Mouse (Mus musculus) heart, adult 8-10 months (tissue): ENCODE data around the gene Tnfsf9. TPM values are rescaled to one million over a fixed set of nuclear protein-coding genes. Genes with fewer than 3 reads are reported as not detected.

Source experiments
- DNase-seq: peaks from one replicate; pipeline ENCODE4 v3.0.0; 2022; ENCODE audit warnings: low spot score
- total RNA-seq, 4 experiments: library from RNA; stranded (reverse); gene quantifications; 2 replicates each; pipeline ENCODE4 v1.2.4; 2022

The Tnfsf9 gene
- total RNA-seq, 4 experiments from 2014 or later = 0.25 to 0.83 (median 0.43) TPM

DNA sequence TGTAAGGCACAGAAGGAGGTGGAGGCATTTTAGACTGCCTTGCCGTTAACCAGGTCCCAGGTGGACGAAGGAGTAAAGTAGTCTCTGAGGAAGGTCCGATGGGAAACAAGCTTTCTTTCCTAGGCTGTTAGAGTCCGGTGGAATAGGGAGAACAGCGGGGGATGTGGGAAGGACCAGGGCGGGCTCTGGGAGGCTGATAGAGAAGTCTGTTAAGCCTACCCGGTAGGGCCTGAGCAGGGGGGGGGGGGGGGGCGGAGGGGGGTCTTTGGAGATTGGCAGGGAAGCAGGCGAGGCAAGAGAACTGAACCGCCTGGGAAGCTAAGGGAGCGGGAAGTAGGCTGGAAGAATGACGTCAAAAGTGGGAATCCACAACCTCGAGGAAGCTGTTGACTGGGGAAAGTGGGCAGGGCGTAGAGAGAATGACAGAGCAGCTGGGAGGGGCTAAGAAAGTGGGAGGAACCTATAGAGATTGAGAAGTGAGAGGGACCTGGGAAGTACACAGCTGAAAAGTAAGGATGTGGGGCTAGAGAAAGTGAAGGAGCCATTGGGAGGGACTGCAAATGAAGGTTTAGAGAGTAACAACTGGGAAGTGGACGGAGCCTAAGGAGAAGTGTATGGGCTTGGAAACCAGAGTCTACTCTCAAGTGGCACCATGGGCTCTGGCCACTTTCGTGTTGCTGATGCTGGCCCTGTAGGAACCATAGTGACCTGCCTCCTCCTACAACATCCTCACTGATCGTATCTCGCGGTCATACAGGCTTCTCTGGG lies 9.1 kb upstream of the Tnfsf9 start:
- peak; percentile 79 for DNase-seq

DNA sequence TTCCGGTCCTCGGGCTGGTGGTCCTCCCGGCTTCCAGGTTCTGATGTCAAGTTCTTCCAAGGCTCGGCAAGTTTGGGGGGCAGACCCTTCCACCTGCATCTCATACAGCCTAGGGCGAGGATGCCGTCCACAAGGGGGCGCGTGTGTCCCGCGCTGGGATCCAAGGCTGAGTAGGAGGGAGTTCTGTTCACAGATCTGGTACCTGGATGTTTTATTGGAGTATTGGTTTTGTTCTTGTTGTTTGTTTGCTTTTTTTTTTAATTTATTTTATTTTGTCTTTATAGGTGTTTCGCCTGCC lies 8.6 kb upstream of the Tnfsf9 start:
- peak; percentile 82 for DNase-seq

DNA sequence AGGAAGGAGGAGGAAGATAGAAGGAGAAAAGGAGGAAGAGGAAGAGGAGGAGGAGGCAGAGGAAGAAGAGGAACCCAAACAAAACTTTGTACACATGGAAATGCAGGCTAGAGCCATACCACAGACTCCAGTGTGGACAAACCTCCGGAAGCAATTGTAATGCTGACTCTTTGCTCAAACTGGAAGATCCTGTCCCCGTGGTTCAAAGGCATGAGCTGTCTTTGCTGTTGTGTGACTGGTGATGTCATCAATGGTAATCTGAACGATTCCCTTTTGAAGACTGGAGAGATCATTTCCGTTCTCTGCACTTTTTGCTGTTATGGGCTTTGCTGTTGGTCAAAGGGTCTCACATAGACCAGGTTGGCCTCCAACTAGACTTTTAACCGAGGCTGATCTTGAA lies 6.8 kb upstream of the Tnfsf9 start:
- DNase-seq = no peak

- no peak for DNase-seq
Observed at GRCm38 (mm10) chr17:57099629-57100325, 5.3 kb upstream of the Tnfsf9 start.

GRCm38 (mm10) chr17:57102276-57102675 lies 2.8 kb upstream of the Tnfsf9 start:
- DNase-seq = no peak

GRCm38 (mm10) chr17:57104496-57104895 lies 629 bp upstream of the Tnfsf9 start:
- no peak for DNase-seq

DNA sequence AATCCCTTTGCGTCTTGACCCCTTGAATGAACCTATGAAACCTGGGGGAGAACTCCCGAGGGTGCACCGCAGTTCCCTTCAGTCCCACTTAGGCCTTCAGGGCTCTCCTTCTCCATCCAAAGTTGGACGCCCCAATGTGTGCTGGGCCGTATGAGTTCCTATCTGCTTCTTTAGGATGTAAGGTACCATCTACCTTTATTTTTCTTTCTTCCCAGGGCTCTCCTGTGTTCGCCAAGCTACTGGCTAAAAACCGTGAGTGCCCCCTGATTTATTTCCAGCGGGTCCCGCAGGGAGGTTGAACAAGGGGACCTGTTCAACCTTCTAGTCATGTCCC lies 877 bp downstream of the Tnfsf9 start:
- DNase-seq = no peak

- DNase-seq = no peak
Observed at GRCm38 (mm10) chr17:57107064-57107463, 1.9 kb downstream of the Tnfsf9 start.

- no peak for DNase-seq
Observed at GRCm38 (mm10) chr17:57108040-57108665, 3.0 kb downstream of the Tnfsf9 start.

GRCm38 (mm10) chr17:57108666-57109171 lies 3.6 kb downstream of the Tnfsf9 start:
- no peak for DNase-seq

GRCm38 (mm10) chr17:57110005-57110404 lies 4.9 kb downstream of the Tnfsf9 start:
- no peak for DNase-seq

DNA sequence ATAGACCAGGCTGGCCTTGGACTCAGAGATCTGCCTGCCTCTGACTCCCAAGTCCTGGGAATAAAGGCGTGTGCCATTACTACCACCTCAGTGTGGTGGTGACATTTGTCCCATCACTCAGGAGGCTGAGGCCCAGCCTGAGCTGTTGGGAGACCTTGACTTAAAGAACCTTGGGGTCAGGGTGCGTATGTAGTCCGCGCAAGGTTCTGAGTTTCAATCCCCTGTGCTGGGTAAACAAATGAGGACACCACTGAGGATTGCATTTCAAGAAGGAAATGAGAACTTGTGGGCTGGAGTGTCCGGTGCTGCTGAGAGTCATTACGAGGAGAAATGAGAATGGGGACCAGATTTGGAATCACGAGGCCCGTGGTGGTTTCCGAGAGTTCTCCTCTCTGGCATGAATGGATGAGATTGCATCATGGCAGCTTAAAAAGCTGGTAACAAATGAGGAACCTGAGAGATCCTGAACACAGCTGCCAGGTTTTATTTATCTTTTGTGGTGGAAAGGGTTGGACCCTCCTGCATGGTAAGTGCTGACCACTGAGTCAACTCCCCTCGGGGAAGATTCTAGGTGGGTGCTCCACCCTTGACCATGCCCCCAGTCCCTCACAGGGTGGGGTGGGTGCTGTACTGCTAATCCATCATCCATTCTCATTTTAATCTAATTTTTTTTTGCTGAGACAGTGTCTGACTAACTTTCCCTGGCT lies 7.8 kb downstream of the Tnfsf9 start:
- DNase-seq = peak; percentile 49

- DNase-seq = no peak
Observed at GRCm38 (mm10) chr17:57116801-57117200, 11.7 kb downstream of the Tnfsf9 start.

GRCm38 (mm10) chr17:57118524-57119349 lies 13.6 kb downstream of the Tnfsf9 start:
- DNase-seq = peak; percentile 4

GRCm38 (mm10) chr17:57121856-57122255 lies 16.7 kb downstream of the Tnfsf9 start:
- no peak for DNase-seq

GRCm38 (mm10) chr17:57123192-57124118 lies 18.3 kb downstream of the Tnfsf9 start:
- DNase-seq = no peak

- DNase-seq = no peak
Observed at GRCm38 (mm10) chr17:57124792-57125191, 19.7 kb downstream of the Tnfsf9 start.

DNA sequence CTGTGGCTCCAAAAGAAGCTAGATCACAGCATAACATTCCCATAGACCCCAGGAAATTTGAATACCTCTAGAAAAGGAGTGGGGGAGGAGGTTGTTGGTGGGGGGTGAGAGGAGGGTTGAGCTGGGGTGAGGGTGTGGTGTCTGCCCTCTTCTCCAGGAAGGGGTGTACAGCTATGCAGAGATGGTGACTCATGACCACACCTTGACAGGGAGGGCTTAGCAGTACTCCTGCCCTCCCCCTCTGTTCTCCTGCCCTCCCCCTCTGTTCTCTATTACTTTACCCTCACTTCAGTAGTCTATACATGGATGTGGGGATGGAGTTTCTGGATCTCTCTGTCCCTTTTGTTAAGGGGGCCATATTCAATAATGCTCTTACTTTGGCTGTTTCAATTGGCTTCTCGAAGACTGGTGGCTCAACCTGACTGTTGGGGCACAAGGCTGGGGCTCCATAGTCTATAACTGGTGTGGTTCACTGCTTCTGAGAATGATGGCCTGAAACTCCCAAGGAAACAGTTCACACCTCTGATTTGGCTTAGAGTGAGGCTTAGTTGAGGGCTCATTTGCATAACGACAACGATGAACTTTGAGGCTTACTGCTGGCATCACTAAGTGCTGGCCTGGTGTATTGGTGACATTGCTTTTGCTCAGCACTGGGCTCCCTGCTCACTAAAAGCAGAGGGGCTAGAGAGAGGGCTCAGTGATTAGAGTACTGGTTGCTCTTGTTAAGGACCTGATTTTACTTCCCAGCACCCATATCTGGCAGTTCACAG lies 20.9 kb downstream of the Tnfsf9 start:
- no peak for DNase-seq

GRCm38 (mm10) chr17:57131793-57132192 lies 26.7 kb downstream of the Tnfsf9 start:
- DNase-seq = no peak
